Mouse (Mus musculus): Measurements from ENCODE around the gene Katnb1. TPM values are rescaled to one million over a fixed set of nuclear protein-coding genes. Genes with fewer than 3 reads are reported as not detected.
A peak's percentile ranks its signal among the peaks of the same experiment; 100 is the strongest.

Gene Katnb1
- total and polyA plus RNA-seq, 3 experiments, result 9.8 to 19.8 (median 13.1) TPM

- peak; percentile 51; the same call in 1 of the 2 replicates for TF ChIP-seq TBP (conservative IDR thresholded peaks at IDR 0.05; ENCODE audit: low read depth, low read length)
These were observed at the start of gene Katnb1 (continued) for GRCm38 (mm10) chr8:95080381-95081341.

DNA sequence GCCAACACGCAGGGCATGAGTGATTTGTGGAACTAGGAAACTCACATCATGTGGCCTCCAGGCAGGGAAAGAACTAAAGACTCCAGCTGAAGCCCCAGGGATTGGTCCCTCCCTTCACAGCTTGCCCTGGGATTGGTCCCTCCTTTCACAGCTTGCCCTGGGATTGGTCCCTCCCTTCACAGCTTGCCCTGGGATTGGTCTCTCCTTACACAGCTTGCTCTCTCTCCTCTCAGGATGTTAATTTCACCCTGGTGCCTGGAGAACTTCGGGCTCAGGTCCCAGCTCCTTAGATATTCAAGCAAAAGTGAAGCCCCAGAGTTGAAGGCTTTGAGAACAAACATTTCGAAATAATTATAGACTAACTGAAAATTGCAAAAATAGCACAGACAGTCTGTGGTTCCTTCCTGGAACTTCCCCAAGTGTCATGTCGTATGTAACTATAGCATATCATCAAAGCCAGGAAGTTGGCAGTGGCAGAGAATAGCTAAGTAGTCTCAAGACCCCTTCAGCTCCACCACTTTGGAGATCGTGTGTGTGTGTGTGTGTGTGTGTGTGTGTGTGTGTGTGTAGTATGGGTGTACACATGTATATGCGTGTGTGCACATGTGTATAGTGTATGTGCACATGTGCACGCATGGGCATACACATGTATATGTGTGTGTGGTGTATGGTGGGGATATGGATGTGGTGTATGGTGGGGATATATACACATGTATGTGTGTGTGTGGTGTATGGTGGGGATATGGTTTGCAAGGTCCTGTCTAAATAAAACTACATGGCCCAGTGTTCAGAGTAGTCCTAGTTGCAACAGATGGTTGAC, 43.7 kb upstream of the Katnb1 start:
- TF ChIP-seq BHLHE40 (IDR thresholded peaks at IDR 0.05; ENCODE audit: low read depth, low read length) (no peak), HCFC1 (IDR thresholded peaks at IDR 0.05; ENCODE audit: low read depth, low read length) (no peak), IRF4 (IDR thresholded peaks at IDR 0.05; ENCODE audit: low read depth, low read length) (no peak), MXI1 (IDR thresholded peaks at IDR 0.05; ENCODE audit: low read depth, low read length) (no peak), PAX5 (IDR thresholded peaks at IDR 0.05; ENCODE audit: low read length) (no peak), GABPA (IDR thresholded peaks at IDR 0.05; ENCODE audit: insufficient replicate concordance, low read depth, low read length) (no peak), TCF12 (IDR thresholded peaks at IDR 0.05; ENCODE audit: low read depth, low read length) (no peak)
- Histone ChIP-seq H3K4me2 (ENCODE audit: insufficient read depth, low read depth, poor library complexity, severe bottlenecking) (peak overlapping the region; percentile 30; the same call in 1 of the 2 replicates), H3K4me1 (ENCODE audit: control insufficient read depth in 1 of 2, insufficient read depth in 2 of 2) (peaks cover 15% of the 10 kb centered on the region in 2 experiments), H3K9me3 (replicated peaks; ENCODE audit: low read length) (no peaks in the 10 kb centered on the region), H3K27ac (ENCODE audit: insufficient read depth, low read depth) (no peak overlapping the region), H3K27me3 (replicated peaks) (peaks cover 32% of the 10 kb centered on the region), H3K9ac (ENCODE audit: insufficient read depth, low read depth) (no peak overlapping the region), H3K4me3 (replicated peaks in 1 of 3; ENCODE audit: low read depth in 2 of 3, low read length in 2 of 3, poor library complexity in 1 of 3) (peak overlapping the region in 1 of 3 experiments; percentile 29), H3K79me2 (replicated peaks; ENCODE audit: control insufficient read depth, extremely low read depth, insufficient read depth, poor library complexity, severe bottlenecking) (no peaks in the 10 kb centered on the region), H3K36me3 (replicated peaks in 1 of 2; ENCODE audit: control insufficient read depth in 1 of 2, insufficient read depth in 1 of 2, low read length in 1 of 2) (no peaks in the 10 kb centered on the region)
- in situ Hi-C loops (cut with MboI; ENCODE audit: low pct_ligation_motif_present, low pct_unique_long_range_greater_than_20kb, low sequenced_read_pairs) (no loop called here), dilution Hi-C loops (cut with MboI; ENCODE audit: extremely low pct_ligation_motif_present, extremely low pct_unique_long_range_greater_than_20kb, low sequenced_read_pairs) (no loop called here)
- DNase-seq (ENCODE audit: extremely low read depth), result peak; percentile 34

- Histone ChIP-seq H3K9ac (ENCODE audit: insufficient read depth, low read depth) (no peak overlapping the region), H3K4me2 (ENCODE audit: insufficient read depth, low read depth, poor library complexity, severe bottlenecking) (no peak overlapping the region), H3K79me2 (replicated peaks; ENCODE audit: control insufficient read depth, extremely low read depth, insufficient read depth, poor library complexity, severe bottlenecking) (no peaks in the 10 kb centered on the region), H3K9me3 (replicated peaks; ENCODE audit: low read length) (no peaks in the 10 kb centered on the region), H3K27me3 (replicated peaks) (peaks cover 29% of the 10 kb centered on the region), H3K4me3 (replicated peaks in 1 of 3; ENCODE audit: low read depth in 2 of 3, low read length in 2 of 3, poor library complexity in 1 of 3) (no peak overlapping the region), H3K4me1 (ENCODE audit: control insufficient read depth in 1 of 2, insufficient read depth in 2 of 2) (peaks cover 9 to 10% of the 10 kb centered on the region in 2 experiments), H3K36me3 (replicated peaks in 1 of 2; ENCODE audit: control insufficient read depth in 1 of 2, insufficient read depth in 1 of 2, low read length in 1 of 2) (no peaks in the 10 kb centered on the region), H3K27ac (ENCODE audit: insufficient read depth, low read depth) (no peak overlapping the region)
- DNase-seq (ENCODE audit: extremely low read depth), result no peak
- in situ Hi-C loops (cut with MboI; ENCODE audit: low pct_ligation_motif_present, low pct_unique_long_range_greater_than_20kb, low sequenced_read_pairs), result no loop called here
- no peak for TF ChIP-seq RCOR1 (conservative IDR thresholded peaks at IDR 0.05; ENCODE audit: low read depth, low read length)
- dilution Hi-C loops (cut with MboI; ENCODE audit: extremely low pct_ligation_motif_present, extremely low pct_unique_long_range_greater_than_20kb, low sequenced_read_pairs), result no loop called here
These were observed 38.9 kb upstream of the Katnb1 start for GRCm38 (mm10) chr8:95041883-95042784.
